26 mouse cellular contexts compared by ENCODE assay signal in genomic region chr8:81286280-81287034, GRCm38 (mm10). TPM values are rescaled to one million over a fixed set of nuclear protein-coding genes. Genes with fewer than 3 reads are reported as not detected.
DNase-seq lines count a peak whose midpoint lies in the region; ATAC-seq lines count a peak whose summit lies in the region.
"Had no signal": no experiment of that assay in that cellular context is flagged by ENCODE, and none has a peak within 500 bp of the region (broad histone marks: within the 10 kb centered on the region; RNA-seq: fewer than 3 reads in every experiment).

No protein-coding gene starts in this region.

- DNase-seq in 416B (ENCODE audit: low read depth), result peak; percentile 87
- peak; percentile 2 for DNase-seq in c-Kit-positive CD71-positive TER-119-negative erythroid progenitor cells, embryonic 14.5 days (ENCODE audit: low read depth)
- no peak for DNase-seq in embryo, embryonic 11 days
- DNase-seq in gastrocnemius, postnatal 10 days, result no peak
- no peak for DNase-seq in layer of hippocampus, adult 11-12 months (ENCODE audit: low spot score)
- DNase-seq: adrenal gland, adult 8-10 months; cerebellum, adult 8-10 months; kidney, adult 8-10 months; kidney, postnatal 14 days; layer of hippocampus, postnatal 36 days; retina, postnatal 1 day; right cerebral cortex, postnatal 25 days had no signal

- H3K27me3 ChIP-seq in megakaryocyte, embryonic 14.5 days (replicated peaks), result no peaks in the 10 kb centered on the region
- H3K27me3 ChIP-seq: embryonic facial prominence, embryonic 12.5 days; forebrain, embryonic 13.5 days; hindbrain, embryonic 13.5 days; intestine, embryonic 15.5 days; limb, embryonic 13.5 days; liver, embryonic 15.5 days; midbrain, embryonic 15.5 days; neural tube, embryonic 13.5 days; Patski had no signal

- no peaks in the 10 kb centered on the region for H3K36me3 ChIP-seq in megakaryocyte, embryonic 14.5 days (replicated peaks; ENCODE audit: low read length)
- H3K36me3 ChIP-seq: embryonic facial prominence, embryonic 12.5 days; hindbrain, embryonic 13.5 days; intestine, embryonic 15.5 days; limb, embryonic 13.5 days; liver, embryonic 15.5 days; midbrain, embryonic 15.5 days; neural tube, embryonic 13.5 days had no signal

- peaks cover 27% of the 10 kb centered on the region for H3K4me1 ChIP-seq in megakaryocyte, embryonic 14.5 days
- H3K4me1 ChIP-seq: embryonic facial prominence, embryonic 12.5 days; forebrain, embryonic 13.5 days; hindbrain, embryonic 13.5 days; intestine, embryonic 15.5 days; limb, embryonic 13.5 days; liver, embryonic 15.5 days; midbrain, embryonic 15.5 days; neural tube, embryonic 13.5 days had no signal

- peak overlapping the region; percentile 87 for H3K4me3 ChIP-seq in megakaryocyte, embryonic 14.5 days (replicated peaks)
- H3K4me3 ChIP-seq: embryonic facial prominence, embryonic 12.5 days; erythroblast, embryonic 14.5 days; forebrain, embryonic 13.5 days; hindbrain, embryonic 13.5 days; intestine, embryonic 15.5 days; limb, embryonic 13.5 days; liver, embryonic 15.5 days; midbrain, embryonic 15.5 days; myocyte; neural tube, embryonic 13.5 days had no signal

- H3K9me3 ChIP-seq in megakaryocyte, embryonic 14.5 days, result no peaks in the 10 kb centered on the region
- H3K9me3 ChIP-seq: embryonic facial prominence, embryonic 12.5 days; forebrain, embryonic 13.5 days; hindbrain, embryonic 13.5 days; intestine, embryonic 15.5 days; limb, embryonic 13.5 days; liver, embryonic 15.5 days; midbrain, embryonic 15.5 days; neural tube, embryonic 13.5 days had no signal

- ATAC-seq in CD4-positive, CD25-positive, alpha-beta regulatory T cell, adult 4 months, result peak; percentile 73
- ATAC-seq: forebrain, embryonic 13.5 days; intestine, embryonic 15.5 days; lung, postnatal 0 days; midbrain, embryonic 15.5 days; Patski had no signal

RNA-seq across cellular contexts. Expression of gene Inpp4b, which starts 55.9 kb away (rescaled TPM):
- polyA plus RNA-seq in CD4-positive, CD25-positive, alpha-beta regulatory T cell, adult 4 months (2017; shearing (Covaris generic)), result 100 to 1,000 TPM; 673 to 808 TPM
- 1.1 TPM in 1 of 2 replicates, not detected in the other for polyA plus RNA-seq in megakaryocyte, embryonic 14.5 days (2012; ENCODE audit: insufficient read depth, low replicate concordance)
- total RNA-seq in gastrocnemius, postnatal 10 days (2021), result 10 to 100 TPM; 15.8 to 20.9 TPM
- polyA plus RNA-seq: erythroblast, embryonic 14.5 days had no signal

Comparison
In these comparisons a context has a peak if more than half of its experiments do, and no peak if none do; other contexts are left out.
1. DNase-seq: peak in 416B (single experiment) and c-Kit-positive CD71-positive TER-119-negative erythroid progenitor cells, embryonic 14.5 days (single experiment); none in embryo, embryonic 11 days (single experiment), gastrocnemius, postnatal 10 days (single experiment) and layer of hippocampus, adult 11-12 months (single experiment).
2. RNA of gene Inpp4b, which starts 55.9 kb away (polyA plus RNA-seq): 673 to 808 TPM in CD4-positive, CD25-positive, alpha-beta regulatory T cell, adult 4 months; 1.1 TPM in megakaryocyte, embryonic 14.5 days; every median in the first group is over 100 times any median in the second.